ENCODE assay signal across 8 mouse cellular contexts in genomic region chr17:10744709-10745461, GRCm38 (mm10).
DNase-seq lines count a peak whose midpoint lies in the region; ATAC-seq lines count a peak whose summit lies in the region.

No protein-coding gene starts in this region.

- H3K4me3 ChIP-seq in hindbrain, embryonic 14.5 days (replicated peaks; ENCODE audit: low read length): no peak overlapping the region

- peak; percentile 93 for ATAC-seq in hindbrain, embryonic 14.5 days (ENCODE audit: low FRiP score)

- H3K36me3 ChIP-seq in hindbrain, embryonic 14.5 days (replicated peaks; ENCODE audit: control insufficient read depth, insufficient read depth): no peaks in the 10 kb centered on the region

- WGBS in hindbrain, embryonic 14.5 days: 4% methylated on average over 4 of the region's 4 CpGs

- H3K27me3 ChIP-seq in hindbrain, embryonic 14.5 days (ENCODE audit: control insufficient read depth, insufficient read depth, low read length): no peaks in the 10 kb centered on the region

- H3K9me3 ChIP-seq in hindbrain, embryonic 14.5 days (ENCODE audit: control insufficient read depth, low read length): no peaks in the 10 kb centered on the region

- peaks cover 11% of the 10 kb centered on the region for H3K4me1 ChIP-seq in hindbrain, embryonic 14.5 days (replicated peaks; ENCODE audit: control insufficient read depth, insufficient read depth, low read length)

- H3K27ac ChIP-seq in hindbrain, embryonic 14.5 days: peak overlapping the region; percentile 67

- no peak overlapping the region for H3K9ac ChIP-seq in hindbrain, embryonic 14.5 days

- no peak overlapping the region; the same call in 1 of the 2 replicates for H3K4me2 ChIP-seq in hindbrain, embryonic 14.5 days (replicated peaks)

- peak; percentile 49 for DNase-seq in NIH3T3 (ENCODE audit: low read depth)
- peak; percentile 55 for DNase-seq in cerebellum, adult 9-10 months
- DNase-seq in frontal cortex, adult 2 months (ENCODE audit: extremely low spot score in 1 of 2, low spot score in 1 of 2): peak; percentile 66 to 86
- peak; percentile 81 for DNase-seq in hindbrain, embryonic 14.5 days (ENCODE audit: low spot score)
- DNase-seq in layer of hippocampus, postnatal 14 days (ENCODE audit: low spot score in 2 of 2): peak; percentile 53 to 85
- peak; percentile 32 to 61 for DNase-seq in lung, postnatal 4 days
- peak; percentile 66 to 71 for DNase-seq in right cerebral cortex, adult 2 months (ENCODE audit: low spot score in 2 of 2)
- no peak for DNase-seq in thymus, postnatal 25 days
